Mouse (Mus musculus) liver (tissue): ENCODE measurements around the gene Ivns1abp.
"Not testable (repeated sequence)": the region's sequence is repeated elsewhere in the genome, so short reads cannot be mapped to it uniquely, and the experiment has no call there.

Experiments used
- DNase-seq: peaks from one replicate; pipeline ENCODE4 v3.0.0-alpha.2; 2020; ENCODE audit warnings: mixed read lengths

The Ivns1abp gene

DNA sequence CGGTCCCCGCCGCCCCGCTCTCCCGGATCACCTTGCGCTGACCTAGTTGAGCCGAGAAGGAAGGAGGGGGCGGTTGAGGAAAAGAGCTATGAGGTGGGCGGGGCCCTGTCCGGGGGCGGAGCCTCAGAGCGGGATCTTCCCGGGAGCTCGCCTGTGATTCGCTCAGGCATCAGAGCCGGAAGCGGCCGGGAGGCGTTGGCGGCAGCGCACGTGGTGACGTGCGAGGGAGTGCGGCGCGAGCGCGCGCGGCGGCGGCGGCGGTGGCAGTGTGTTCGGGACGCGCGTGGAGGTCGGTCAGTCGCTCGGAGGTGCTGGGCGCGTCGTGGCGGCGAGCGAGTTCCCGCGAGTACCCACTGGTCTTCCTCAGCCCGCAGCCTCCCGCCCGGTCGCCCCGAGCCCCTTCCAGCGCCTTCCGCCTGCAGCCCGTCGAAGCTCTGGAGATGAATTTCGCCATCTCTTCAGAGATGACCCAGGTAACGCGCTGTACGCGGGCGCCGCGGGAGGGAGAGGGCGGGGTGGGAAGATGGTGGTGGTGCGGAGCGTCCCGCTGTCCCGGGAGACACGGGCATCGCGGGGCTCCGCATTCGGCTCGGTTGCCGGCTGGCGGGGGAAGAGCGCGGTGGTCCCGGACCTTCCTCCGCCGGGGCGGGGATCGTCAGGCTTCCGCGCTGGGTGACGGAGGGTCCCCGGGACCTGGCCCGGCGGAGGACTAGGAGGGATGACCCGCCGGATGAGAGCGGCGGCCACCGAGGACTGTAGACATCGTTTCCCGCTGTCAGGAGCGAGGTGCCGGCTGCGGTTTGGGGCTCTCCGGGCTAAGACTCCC, at the start of gene Ivns1abp:
Gene Ivns1abp, plus strand, starts transcription at position 195 of the 826 bp plus-strand sequence.
- DNase-seq: peak; percentile 99

DNA sequence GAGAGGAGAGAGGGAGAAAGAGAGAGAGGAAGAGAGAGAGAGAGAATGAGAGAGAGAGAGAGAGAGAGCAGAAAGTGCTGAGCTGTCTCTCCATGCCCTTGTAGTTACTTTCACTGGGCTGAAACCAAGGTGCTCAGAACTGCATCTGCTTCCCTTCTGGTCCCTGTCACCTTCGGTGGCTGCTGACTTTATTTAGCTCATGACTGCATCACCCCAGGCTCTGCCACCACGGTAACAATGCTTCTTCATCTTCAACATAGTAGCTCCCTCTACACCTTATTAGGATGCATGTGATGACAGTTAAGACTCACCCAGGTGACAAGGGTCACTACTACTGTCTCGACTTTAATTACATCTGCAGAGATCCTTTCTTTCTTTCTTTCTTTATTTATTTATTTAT, 48.8 kb upstream of the Ivns1abp start:
- no peak for DNase-seq

DNA sequence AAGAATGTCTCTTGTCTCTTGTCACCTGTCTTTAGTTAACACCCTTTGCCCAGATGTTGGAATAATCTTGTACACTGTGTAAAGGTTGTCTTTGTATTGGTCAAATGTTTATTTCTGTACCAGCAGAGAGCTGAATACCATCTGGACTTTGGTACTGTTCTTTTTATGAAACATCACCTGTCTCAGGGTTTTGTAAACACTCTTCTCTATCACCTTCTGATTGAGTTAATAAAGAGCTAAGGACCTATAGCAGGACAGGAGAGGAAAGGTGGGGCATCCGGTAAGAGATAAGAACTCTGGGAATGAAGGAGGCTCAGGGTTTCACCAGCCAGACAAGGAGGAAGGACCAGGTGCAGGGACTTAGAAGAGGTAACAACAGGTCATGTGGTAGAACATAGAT, 47.7 kb upstream of the Ivns1abp start:
- DNase-seq: no peak

DNA sequence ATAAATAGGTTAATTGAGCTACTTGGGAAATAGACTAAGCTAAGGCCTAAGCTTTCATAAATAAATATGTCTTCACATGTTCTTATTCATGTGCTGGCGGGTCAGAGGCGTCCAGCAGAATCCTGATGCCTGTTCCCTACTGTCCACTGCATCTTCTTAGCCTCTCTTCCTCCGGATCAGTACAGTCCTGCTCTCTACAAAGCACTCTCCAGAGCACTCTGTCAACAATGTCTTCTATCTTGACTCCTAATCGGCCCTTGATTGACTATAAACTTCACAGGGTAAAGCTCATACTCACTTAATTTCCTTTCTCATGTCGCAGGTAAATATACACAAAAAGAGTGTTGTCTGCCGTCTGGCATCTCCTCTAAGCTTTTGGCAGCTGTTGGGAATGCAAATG, 47.3 kb upstream of the Ivns1abp start:
- no peak for DNase-seq

DNA sequence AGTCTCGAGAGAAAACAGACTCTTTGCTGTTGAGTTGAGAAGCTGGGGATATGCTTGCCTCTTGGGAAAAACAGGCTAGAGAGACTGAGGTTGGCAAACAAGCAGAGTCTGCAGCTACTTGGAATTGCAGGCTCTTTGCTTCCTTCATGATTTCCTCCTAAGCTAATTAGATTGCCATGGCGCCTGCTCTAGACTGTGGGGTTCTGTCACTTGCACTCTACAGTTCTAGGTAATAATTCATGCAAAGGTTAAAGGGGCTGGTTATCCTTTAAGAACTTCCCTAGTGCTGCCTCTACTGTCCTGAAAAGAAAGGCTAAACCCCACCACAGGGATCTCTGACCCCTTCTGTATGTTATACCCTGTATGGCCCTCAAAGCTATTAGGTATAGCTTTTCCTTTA, 46.7 kb upstream of the Ivns1abp start:
- DNase-seq: no peak

DNA sequence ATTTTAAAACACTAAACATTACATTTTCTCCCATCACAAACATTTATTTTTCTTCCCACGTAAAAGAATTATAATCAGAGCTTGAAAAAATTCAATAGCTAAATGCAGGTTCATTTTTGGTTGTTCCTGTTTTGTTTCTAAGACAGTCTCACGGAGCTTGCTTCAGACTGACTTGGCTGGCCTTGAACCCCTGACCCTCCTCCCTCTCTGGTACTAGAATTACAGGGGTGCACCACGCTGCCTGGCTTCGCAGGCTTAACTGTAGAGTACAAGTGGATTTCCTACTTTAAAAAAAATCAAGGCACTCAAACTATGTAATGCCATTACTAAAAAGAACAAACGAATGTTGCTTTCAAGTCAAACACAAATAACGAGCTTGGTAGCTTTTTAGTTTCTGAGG, 42.8 kb upstream of the Ivns1abp start:
- no peak for DNase-seq

DNA sequence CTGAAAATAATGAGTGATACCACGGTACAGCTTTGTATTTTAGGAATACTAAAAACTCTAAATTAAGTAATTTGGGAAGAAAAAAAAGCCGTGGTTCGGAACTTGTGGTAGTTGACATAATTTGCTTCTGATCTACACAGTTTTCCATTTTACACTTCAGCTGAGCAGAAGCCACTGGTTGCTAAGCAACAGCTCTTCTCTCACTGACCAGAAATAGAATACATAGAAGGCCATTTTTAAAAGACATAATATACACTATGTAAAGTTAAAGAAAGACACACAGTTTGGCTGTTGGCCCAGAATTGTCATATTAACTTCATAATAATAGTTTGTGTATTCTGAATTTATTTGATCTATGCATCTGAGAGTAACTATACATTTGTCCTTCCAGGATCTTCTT, 42.4 kb upstream of the Ivns1abp start:
- DNase-seq: no peak

DNA sequence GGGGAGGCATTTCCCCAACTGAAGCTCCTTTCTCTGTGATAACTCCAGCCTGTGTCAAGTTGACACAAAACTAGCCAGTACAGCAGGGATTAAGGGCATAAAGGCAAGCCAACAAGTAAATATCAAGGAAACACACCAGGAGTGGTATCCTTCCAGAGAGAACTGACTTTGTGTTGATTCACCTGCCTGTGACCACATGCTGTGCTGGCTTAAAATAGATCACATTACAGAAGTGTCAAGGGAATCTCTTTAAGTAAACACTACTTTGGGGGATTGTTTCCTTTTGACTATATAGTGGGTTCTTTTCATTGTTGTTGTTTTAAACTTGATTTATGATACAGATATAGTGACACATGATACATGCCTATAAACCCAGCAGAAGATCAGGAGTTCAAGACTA, 41.0 kb upstream of the Ivns1abp start:
- DNase-seq: no peak

DNA sequence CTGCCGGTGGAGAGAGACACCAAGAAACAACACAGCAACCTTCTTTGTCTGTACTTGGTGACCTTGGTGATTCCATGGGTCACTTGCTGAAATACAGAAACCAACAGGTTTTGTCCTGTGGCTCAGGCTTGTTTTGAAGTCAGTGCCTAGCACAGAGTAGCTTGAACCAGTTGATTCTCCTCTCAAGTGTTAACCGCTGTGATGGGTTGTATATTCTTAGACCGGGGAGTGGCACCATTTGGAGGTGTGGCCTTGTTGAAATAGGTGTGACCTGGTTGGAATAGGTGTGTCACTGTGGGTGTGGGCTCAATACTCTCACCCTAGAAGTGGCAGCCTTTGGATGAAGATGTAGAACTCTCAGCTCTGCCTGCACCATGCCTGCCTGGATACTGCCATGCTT, 39.3 kb upstream of the Ivns1abp start:
- not testable (repeated sequence) for DNase-seq

DNA sequence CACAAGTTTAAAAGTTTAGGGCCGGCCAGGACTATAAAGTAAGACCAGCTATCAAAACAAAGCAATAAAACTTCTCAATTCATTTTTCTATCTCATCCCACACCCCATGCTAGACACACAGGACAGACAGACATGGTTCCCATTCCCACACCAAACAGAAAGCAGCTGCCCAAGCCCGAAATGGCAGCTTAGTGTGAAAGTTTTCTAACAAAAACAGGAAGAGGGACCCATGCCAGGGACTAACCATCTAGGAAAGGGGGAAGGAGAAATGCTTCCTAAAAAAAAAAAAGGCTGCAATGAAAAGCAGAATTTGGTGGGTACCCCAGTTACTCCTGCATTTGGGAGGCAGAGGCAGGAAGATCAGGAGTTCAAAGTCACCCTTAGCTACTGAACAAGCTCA, 37.2 kb upstream of the Ivns1abp start:
- DNase-seq: no peak

DNA sequence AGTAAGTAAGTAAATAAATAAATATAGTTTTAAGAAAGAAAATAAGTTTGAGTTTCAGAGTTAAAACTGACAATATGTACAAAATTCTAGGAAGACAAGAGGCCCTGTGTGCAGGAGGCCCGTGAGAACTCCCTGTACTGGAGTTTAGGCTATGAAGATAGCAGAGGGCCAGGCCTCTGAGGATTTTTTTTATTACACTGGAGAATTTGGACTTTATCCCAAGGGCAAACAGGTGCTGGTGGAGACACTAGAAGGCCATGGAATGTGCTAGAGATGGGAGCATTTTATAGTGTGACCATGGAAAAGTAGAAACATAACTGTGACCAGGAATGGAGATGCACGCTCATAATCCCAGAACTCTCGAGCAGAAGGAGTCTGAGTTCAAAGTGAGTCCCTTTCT, 36.5 kb upstream of the Ivns1abp start:
- no peak for DNase-seq

DNA sequence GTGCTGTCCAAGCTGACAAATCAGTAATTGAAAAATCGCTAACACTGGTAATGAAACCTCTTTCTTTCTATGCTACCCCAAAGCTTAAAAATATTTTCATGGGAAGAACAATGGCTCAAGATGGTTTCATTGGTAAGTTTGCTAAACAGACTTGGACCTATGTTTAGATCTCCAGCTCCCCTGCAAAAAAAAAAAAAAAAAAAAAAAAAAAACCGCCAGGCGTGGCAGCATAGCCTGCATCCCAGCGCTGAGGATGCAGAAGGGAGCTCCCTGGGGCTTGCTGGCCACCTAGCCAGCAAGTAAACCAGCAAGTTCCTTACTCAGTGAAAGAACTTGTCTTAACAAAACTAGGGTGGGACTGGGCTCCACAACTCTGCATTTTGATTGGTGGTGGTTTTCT, 35.8 kb upstream of the Ivns1abp start:
- DNase-seq: no peak

DNA sequence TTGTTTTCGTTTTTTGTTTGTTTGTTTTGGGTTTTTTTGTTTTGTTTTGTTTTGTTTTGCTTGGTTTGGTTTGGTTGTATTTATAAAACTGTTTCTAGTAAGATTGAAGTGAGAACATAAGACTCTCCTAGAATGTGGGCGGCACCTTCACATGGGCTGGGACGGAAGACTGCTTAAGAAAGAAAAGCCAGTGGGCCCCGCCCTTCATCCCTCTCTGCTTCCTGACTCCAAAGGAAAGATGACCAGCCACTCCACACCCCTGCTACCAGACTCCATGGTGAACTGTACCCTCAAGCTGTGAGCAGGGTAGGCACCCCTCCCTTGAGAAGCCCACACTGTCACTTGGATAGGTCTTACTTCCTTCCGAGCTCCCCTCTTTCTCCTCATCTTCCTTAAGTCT, 33.8 kb upstream of the Ivns1abp start:
- no peak for DNase-seq

DNA sequence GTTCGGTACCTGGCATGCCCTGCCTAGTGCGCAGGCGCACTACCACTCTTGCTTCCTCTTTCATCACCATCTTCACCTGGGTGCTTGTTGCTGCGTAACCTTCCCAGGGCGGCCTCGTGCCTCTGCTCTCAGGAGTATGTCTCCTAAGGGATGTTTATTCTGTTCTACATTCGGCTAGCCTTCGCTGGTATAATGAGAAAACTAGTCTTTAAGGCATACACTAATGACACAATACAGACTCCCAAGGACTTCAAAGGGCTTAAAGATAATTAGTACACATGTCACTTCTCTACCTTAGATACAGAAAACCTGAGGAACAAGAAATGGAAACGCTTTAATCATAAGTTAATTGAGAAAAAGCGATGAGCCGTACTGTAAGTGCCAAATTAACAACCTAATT, 32.9 kb upstream of the Ivns1abp start:
- DNase-seq: no peak

DNA sequence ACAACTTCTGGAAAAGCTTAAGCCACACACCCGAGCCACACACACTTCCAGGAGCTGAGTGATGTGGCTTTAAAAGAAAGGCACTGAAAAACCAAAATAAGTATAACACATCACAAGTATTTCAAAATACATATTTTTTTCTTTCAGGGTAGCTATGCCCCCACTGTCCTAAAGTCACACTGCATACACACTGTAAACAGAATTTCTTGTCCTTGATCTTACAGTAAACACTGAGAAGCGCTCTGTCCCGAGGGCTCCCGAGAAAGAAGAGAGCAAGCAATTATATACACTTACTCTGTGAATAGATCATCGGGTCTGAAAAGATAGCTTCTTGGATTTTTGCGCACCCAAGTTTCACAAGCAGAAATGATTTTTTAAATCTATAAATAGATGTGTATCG, 25.0 kb upstream of the Ivns1abp start:
- no peak for DNase-seq

DNA sequence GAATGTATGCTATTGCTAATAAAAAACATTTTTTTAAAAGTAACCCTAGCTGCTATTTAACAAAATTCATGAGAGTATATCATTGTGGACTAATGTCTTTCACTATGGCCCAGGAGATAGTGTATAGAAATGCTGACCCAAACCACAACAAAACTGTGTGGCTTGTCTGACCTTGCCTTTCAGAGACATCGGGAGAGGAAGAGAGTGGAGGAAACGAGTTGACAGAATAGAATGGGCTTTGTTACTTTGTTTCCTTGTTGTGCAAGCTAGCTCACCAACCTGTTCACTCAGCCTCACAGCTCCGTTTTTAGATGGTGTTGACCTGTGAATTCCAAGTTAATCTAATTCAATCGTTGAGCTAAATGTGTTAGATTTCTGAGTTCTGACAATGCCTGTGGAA, 23.9 kb upstream of the Ivns1abp start:
- DNase-seq: no peak

DNA sequence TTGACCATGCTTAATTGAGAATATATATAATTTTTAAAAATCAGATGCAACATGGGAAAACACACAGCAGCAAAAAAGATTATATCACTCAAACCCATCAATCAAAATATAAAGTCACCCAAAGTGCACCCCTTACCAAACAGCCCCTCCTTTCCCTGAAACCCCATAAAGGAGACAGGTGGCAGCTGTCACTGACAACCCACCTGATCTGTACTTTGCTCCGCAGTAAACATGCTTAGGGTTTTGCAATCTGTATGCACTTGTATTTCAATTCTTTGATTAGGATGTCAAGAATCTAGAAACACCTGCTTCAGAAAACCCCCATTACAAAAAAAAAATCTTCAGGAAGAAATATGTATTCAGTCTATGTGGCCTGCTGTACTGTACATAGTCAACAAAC, 18.9 kb upstream of the Ivns1abp start:
- DNase-seq: no peak

DNA sequence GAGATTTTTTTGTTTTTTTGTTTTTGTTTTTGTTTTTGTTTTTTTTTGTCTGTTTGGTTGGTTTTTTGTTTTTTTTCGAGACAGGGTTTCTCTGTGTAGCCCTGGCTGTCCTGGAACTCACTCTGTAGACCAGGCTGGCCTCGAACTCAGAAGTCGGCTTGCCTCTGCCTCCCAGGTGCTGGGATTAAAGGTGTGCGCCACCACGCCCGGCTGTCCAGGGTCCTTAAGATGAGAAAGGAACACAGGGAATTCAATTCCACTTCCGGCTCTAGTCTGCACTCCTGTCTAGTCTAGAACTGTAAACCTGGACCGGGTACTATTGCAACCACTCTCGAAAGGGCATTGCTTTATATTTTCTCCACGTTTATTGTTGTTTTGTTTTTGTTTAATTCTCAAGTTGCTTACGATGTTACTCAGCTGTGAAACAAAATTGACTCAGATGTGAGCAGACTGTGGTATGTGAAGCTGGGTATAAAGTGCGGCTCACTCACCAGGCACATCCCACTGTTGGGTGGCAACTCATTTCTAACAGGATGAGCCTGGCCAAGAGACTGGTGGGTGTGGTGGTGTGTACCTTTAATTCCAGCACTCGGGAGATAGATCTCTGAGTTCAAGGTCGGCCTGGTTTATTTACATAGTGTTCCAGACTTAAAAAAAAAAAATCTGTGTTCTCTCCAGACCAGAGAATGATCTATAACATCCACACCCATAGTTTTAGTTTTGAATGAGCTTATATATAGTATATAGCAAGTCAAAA, 15.8 kb upstream of the Ivns1abp start:
- no peak for DNase-seq

DNA sequence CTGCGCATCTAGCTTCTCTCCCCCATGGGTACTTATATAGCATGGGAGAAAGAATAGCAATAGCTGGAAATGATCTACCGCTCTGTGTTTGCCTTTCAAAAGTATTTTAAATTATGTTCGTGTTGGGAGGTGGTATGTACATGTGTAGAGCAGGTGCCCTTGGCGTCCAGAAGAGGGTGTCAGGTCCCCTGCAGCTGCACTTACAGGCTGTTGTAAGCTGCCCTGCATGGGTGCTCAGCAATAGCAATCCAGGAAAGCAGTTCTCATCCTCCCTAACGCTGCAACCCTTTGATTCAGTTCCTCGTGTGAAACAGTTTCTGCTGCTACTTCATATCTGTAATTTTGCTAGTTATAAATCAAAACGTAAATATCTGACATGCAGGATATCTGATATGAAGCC, 14.7 kb upstream of the Ivns1abp start:
- DNase-seq: no peak

DNA sequence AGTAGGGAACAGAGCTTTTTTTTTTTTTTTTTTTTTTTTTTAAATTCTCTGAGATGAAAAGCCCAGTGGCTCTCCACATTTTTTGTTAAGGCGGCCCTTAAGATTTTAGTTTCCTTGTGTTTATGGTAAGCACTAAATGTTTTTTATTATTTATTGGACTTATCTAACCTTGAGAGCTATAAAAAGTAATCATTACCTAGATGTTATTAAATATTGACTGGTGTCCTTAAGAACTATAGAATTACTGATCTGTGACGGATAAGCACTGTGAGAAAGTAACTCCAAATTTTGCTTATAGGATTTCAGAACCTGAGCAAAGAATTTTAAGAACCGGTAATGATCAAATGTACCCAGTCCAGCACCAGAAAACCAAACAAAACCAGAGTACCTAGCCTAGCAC, 11.5 kb upstream of the Ivns1abp start:
- DNase-seq: no peak

DNA sequence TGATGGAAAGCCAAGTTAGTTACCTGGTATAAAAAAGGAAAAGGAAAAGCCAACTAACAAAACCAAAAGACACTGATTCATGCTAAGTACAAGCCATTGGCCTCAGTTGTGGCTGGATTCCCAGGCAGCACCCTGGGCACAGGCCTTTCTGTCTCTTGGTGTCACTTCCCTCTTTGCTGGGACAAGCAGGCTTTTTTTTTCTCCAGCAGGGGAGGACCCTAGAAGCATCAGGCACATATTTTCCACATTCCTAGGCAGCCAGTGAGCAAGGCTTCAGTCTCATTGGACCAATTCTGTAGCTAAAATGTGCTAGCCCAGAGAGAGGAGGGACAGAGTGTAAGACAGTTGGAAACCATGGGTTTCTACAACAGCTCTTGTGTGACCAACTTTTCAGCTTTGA, 6.0 kb upstream of the Ivns1abp start:
- DNase-seq: no peak

DNA sequence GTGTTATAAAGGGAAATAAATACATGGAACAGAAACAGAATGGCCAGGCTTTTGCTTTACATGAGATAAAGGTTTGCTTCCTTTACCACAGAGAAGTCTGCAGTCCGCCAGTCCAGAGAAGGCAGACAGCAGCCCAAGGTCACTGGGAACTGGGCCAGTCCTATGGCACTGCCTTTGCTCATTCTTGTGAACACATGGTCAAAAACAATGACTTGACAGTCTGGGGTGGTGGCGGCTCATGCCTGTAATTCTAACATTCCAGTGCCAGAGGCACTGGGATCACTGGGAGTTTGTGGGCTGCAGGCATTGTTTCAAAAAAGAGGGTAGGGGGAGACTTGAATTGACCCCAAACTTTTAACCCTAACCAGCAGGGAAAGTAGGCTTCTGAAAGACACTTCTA, 5.3 kb upstream of the Ivns1abp start:
- DNase-seq: peak; percentile 30

DNA sequence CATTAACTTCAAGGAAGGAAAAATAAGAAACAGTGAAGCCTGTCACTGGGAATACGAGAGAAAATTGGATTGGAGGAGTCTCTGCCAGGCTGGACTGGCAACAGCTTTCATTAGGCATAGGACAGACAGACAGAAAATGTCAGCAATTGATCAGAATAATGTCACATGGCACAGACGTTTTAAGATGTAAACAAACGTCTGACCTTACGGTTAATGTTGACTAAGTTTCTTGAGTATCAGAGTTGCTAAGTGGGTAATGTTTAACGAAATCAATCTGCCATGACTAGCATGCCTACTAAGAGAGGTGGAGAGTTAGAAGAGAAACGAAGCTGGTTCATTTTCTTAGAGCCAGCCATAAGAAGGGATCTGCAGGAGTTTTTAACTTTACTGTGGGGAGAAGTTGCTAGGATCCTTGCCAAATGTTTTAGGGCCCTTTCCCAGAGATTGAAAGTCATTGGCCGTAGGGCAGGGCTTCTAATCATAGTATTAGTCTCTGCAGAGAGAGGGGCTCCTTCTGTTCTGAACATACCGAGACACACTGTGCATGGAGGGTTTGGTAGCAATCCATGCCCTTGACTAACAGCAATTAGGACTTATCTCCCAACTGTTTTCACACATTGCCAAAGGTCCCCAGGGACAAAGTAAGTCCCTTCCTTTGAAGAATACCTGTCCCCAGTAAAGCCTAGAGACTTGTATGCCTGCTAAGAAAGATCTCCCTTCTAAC, 2.8 kb upstream of the Ivns1abp start:
- no peak for DNase-seq

DNA sequence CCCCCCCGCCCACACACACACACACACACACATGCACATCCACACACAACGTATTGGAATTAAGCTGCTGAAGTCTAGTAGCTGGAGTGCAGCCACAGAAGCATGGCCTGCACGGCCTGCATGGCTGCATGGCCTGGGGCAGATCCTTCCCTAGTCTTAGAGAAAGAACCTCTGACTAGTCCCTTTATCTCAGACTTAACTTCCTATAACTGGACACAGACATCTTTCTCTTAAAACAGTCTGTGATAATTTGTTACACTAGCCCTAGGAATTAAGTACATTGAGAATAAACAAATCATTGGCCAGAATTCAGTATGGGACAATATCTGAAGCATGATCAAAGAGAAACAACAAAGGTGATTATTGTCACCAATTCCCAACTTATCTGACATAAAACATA, 2.0 kb upstream of the Ivns1abp start:
- DNase-seq: no peak
